Mouse (Mus musculus) left cerebral cortex, postnatal 25 days (tissue): ENCODE results near the gene Angptl7. TPM values are rescaled to one million over a fixed set of nuclear protein-coding genes. Genes with fewer than 3 reads are reported as not detected.
A peak's percentile ranks its signal among the peaks of the same experiment; 100 is the strongest.

ENCODE experiments used
- DNase-seq, 2 experiments: peaks; one replicate each; pipeline ENCODE4 v3.0.0; 2022; ENCODE audit warnings: low spot score in 2 of 2, mixed read lengths in 1 of 2
- intact Hi-C: fragments of 180-260 bp; cut with DNase I; formaldehyde crosslinking; loops from one replicate; pipeline ENCODE4 v1.15.1; 2025
- total RNA-seq, 2 experiments: library from RNA; stranded (reverse); gene quantifications; 2 replicates each; pipeline ENCODE4 v1.2.3; 2021

The Angptl7 gene
- total RNA-seq, 2 experiments from 2014 or later, result 0.64 to 0.96 TPM

GRCm38 (mm10) chr4:148504497-148504959 is 4.3 kb upstream of the Angptl7 start:
- DNase-seq, result peak in 1 of 2 experiments; percentile 63
- intact Hi-C loops, result no loop called here

DNA sequence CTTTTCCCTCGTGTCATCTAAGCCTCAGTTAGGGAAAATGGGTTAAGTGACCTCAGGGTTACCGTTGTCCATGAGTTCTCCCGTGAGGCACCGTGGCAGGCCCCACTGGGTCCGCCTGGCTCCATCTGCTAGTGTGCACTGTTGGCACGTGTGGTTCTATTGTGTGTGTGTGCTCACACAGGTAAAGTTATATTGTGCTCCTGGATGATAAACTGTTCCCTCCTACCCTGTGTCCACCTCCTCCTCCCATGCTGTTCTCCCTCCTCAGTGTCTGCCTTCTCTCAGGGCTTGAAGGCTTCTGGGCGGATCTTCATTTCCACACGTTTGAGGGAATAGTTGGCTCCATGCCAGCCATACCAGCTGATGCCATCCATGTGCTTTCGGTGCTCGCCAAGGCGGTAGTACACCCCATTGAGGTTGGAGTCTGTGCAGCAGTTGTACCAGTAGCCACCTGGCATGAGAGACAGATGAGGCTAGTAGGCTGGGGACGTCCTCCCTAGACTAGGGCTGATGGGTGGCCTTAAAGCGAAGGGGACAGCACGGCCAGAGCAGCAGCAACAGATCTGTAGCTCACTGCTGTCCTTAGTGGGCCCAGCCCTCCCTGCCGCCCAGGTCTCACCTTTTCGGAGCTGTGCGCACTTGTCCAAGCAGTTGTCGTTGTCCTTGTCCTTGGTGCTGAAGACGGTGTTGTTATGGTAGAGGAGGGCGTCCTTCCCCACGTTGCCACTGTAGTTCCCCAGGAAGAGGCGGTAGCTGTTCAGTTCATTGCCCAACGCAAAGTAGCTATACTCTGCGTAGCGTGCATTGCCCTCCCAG is 4.2 kb downstream of the Angptl7 start:
- intact Hi-C loops, result no loop called here
- DNase-seq, result peak; percentile 65 to 67

DNA sequence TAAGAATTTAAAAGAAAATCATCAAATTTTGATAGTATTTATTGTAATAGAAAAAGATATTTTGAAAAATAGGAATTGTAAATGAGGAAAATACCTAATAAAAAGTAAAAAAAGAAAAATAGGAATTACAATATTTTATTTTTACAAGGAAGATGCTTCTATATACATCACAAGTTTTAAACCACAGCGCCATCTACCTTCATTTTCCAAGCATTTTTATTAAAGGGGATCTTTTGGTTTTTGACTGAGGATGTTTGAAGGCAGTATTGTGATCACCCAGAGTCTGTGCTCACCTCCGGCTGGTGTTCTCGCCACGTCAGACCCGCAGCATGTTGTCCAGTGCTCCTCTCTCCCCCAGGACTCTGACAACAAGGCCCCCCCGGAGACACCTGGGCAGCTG is 5.1 kb downstream of the Angptl7 start:
- intact Hi-C loops, result no loop called here
- no peak for DNase-seq

DNA sequence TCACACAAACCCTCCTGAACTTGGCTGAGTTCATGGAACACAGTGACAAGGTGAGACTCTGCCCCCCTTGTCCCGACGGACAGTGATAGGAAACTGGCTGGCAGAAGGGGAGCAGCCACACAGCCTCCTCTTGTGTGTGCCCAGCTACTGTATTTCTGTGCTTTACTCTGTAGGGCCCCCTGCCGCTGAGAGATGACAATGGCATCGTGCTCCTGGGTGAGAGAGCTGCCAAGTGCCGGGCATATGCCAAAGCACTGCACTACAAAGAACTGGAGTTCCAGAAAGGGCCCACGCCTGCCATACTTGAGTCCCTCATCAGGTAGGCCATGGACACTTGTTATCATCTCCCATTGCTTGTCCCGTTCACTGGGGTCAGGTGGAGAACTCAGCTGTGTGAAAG is 8.8 kb downstream of the Angptl7 start:
- peak in 1 of 2 experiments; percentile 47 for DNase-seq

DNA sequence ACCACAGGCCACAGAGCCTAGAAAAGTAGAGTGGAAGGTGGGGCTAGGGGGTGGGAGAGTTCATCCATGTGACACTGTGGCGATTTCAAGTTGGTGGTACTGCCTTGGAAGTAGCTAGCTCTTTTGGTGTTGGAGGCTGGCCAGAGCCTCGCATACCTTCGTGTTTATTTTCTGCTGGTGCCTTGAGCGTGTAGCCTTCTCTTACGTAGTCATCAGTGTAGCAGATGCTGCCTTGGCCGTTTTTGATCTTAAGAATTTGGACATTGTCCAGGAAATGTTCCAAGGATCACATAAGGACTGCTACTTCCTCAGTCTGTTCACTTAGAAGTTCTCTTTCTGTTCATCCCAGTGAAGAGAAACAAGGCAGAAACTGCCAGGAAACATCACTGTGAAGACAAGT is 9.8 kb downstream of the Angptl7 start:
- DNase-seq, result peak in 1 of 2 experiments; percentile 39
- intact Hi-C loops, result no loop called here

More for the DNA sequence above, 8.8 kb downstream of the Angptl7 start:
- intact Hi-C loops, result no loop called here

DNA sequence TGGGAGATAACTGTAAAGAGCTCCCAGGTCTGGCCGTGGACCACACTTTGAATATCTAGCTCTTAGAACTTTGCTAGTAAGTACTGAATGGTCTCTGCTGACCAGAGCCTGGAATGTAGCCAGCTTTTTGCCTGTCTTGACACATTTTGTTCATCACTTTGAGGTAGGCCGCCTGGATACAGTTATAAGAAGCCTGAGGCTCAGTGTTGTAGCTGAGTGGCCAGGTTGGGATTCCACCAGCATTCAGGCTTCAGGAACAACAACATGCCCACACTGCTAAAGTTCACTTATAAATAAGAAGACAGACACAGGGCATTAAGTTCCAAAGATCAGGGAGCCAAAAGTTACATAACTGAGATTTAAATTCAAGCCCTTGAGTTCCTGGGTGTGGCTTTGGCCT is 12.4 kb downstream of the Angptl7 start:
- intact Hi-C loops, result no loop called here
- no peak for DNase-seq

DNA sequence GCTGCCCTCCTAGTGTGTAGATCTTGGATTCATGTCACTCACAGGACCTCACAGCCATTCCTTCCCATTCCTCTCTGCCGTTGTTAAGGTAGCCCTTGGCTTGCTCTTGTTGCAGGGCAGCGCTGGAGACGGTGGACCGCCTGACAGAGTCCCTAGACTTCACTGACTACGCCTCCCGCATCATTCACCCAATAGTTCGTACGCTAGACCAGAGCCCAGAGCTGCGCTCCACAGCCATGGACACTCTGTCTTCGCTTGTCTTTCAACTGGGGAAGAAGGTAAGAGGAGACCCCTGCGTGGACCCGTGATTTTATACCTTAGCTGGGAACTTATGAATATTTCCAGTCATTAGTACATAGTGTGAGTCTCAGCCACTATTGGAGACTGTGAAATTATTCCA is 15.7 kb downstream of the Angptl7 start:
- DNase-seq, result no peak
- intact Hi-C loops, result no loop called here

- DNase-seq, result no peak
- intact Hi-C loops, result no loop called here
Observed at GRCm38 (mm10) chr4:148481557-148482168, 18.6 kb downstream of the Angptl7 start.

DNA sequence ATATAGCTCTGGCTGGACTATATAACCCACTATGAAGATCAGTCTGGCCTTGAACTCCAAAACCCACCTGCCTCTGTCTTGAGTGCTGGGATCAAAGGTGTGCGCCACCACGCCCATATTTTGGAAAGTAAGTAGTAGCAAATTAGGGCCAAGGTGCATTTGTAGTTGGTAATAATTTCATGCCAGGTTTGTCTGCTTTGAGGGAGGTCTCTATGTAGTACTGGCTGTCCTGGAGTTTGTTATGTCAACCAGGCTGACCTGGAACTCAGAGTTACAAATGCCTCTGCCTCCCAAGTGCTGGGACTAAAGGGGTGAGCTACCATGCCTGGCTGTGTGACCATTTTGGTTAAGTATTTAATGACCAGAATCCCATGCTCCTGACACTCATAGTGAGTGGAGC is 20.0 kb downstream of the Angptl7 start:
- intact Hi-C loops, result no loop called here
- no peak for DNase-seq

- DNase-seq, result no peak
- intact Hi-C loops, result no loop called here
Observed at GRCm38 (mm10) chr4:148473496-148473895, 26.8 kb downstream of the Angptl7 start.

DNA sequence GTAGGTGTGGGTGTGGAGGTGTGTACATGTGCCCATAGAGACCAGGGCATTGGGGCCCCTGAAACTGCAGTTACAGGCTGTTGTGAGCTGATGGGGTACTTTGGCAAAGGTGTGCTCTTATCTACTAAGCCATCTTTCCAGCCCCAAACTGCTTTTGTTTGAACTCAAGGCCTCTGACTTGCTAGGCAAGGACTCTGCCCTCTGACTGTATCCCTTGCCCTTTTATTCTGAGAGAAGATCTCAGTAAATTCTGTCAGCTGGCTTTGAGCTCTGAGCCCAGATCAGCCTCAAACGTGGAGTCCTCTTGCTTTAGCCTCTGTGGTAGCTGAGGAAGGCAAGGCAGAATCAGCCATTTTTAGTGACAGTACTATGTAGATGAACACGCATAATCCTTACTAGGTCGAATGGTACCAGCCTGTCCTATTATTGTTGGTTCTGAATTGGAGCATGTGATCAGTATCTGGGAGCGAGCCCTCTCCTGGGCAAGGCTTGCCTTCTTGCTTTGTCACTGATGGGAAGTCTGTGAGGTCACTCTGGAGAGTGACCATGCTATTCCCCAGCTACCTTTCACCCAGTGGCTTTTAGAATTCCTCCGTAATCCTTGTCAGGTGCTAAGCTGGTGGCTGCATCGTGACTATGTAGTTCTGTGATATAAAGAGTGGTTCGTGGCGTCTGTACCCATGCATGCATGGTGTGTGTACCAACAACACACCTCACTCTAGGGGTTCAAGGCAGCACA is 27.7 kb downstream of the Angptl7 start:
- intact Hi-C loops, result no loop called here
- no peak for DNase-seq

DNA sequence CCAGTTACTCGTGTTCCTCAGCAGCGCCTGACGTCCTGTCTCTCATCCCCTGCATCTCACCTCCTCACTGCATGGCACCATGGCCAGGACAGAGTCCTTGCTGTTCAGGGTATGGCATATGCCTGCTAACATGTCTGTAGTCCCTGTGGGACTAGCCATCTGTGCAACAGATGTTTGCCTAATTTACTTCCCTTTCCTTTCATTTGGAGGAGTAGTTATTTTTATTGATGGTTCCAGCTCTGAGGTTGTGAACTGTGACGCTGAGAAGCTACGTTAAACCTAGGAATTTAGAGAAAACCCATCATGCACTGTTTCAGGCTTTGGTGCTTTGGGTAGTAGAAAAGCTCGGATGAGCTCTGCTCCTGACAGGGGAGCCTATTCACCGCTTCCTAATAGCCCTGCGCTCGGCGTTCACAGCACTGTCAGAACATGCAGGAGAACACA is 28.9 kb downstream of the Angptl7 start:
- intact Hi-C loops, result no loop called here

GRCm38 (mm10) chr4:148469487-148470252 is 30.6 kb downstream of the Angptl7 start:
- no peak for DNase-seq
- intact Hi-C loops, result no loop called here

More for the DNA sequence above, 28.9 kb downstream of the Angptl7 start:
- no peak for DNase-seq

- intact Hi-C loops, result no loop called here
- no peak for DNase-seq
Observed at GRCm38 (mm10) chr4:148468396-148468795, 31.9 kb downstream of the Angptl7 start.

- intact Hi-C loops, result no loop called here
- peak in 1 of 2 experiments; percentile 13 for DNase-seq
Observed at GRCm38 (mm10) chr4:148466511-148467079, 33.7 kb downstream of the Angptl7 start.

DNA sequence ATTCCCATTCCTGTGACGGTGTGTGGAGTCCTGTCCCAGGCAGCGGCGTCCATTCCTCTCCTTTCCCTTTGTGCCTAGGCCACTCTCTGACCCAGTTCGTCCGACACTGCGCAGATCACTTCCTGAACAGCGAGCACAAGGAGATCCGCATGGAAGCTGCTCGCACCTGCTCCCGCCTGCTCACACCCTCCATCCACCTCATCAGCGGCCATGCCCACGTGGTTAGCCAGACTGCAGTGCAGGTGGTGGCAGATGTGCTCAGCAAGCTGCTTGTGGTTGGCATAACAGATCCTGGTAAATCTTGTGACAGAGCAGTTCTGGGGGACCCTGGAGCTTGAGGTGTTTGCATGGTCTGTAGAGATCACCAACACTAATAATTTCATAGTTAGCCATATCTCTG is 35.4 kb downstream of the Angptl7 start:
- DNase-seq, result peak; percentile 10 to 22
- intact Hi-C loops, result no loop called here

- DNase-seq, result no peak
- intact Hi-C loops, result no loop called here
Observed at GRCm38 (mm10) chr4:148464301-148464700, 36.0 kb downstream of the Angptl7 start.

GRCm38 (mm10) chr4:148463208-148463960 is 36.9 kb downstream of the Angptl7 start:
- intact Hi-C loops, result no loop called here
- DNase-seq, result peak; percentile 31 to 55

- intact Hi-C loops, result no loop called here
- no peak for DNase-seq
Observed at GRCm38 (mm10) chr4:148462717-148463116, 37.5 kb downstream of the Angptl7 start.
